Mouse (Mus musculus) T-cell, adult 2 months (primary cell): ENCODE results near the gene Smad3.

ENCODE experiments used
- DNase-seq: peaks from one replicate; pipeline ENCODE4 v3.0.0; 2022; ENCODE audit warnings: low spot score

The Smad3 gene

DNA sequence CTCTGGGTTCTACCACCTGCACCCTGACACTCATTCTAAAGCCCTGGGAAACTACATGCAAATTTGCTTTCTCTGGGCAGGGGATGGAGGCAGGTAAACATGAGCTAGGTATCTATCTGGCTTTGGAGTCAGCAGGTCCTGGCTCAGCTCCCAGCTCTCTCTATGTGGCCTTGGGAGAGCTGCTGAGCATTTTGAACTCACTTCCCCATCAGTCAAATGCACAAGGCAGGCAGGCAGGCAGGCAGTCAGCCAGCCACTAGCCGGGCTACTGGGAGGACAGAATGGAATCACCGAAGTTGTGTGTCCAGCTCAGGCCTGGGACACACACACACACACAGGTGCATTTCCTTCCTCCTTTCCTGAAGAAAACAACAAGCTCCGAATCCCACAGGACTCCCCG is 58.6 kb downstream of the Smad3 start:
- no peak for DNase-seq

DNA sequence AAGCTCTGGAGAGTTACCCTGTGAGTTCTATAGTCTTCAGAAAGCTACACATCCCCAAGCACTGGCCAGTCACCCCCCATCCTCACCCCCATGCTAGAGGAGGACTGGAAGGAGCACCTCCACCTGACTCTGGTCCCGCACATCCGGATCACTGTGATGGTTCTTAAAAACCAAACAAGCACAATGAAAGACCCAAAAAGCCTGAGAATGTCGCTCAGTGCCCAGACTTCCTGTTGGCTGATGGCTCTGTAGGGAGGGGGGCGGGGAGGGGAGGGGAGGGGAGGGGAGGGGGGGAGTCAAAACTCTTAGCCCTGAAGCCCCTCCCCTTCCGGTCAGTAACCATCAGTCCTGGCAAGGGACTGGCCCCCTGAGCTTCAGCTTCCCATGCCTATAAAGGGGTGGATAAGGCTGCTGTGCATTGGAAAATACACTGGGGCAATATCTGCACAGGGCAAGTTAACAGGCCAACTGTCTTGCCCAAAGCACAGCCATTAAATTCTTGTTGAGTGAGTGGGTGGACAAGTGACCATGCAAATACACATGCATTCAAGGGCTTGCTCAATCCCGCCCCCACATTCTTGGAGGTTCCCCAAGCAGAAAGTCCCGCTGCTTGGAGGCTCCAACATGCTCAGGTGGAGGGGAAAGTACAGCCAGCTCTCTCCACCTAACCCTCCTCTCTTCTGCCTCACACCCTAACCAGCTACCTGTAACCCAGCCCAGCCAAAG is 59.3 kb downstream of the Smad3 start:
- DNase-seq = no peak

DNA sequence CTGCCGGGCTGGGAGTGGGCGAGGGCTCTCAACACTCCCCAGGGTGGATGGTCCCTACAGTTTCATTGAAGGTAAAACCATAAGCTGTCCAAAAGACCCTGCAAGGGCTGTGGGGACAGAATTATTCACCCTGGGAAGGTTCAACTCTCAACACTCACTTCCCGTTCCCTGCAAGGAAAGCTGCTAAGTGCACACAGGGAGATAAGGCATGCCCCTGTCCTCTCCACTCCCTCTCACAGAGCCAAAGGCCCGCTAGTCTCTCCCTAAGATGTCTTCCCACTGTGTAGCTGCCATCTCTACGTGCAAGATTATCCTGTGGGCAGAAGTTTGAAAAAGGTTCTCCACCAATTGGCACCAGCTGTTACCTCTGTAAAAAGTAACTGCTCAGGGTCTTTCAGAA is 60.2 kb downstream of the Smad3 start:
- DNase-seq = no peak

GRCm38 (mm10) chr9:63696463-63697105 is 61.2 kb downstream of the Smad3 start:
- no peak for DNase-seq

- DNase-seq = no peak
These were observed 65.8 kb downstream of the Smad3 start for GRCm38 (mm10) chr9:63691960-63692359.

DNA sequence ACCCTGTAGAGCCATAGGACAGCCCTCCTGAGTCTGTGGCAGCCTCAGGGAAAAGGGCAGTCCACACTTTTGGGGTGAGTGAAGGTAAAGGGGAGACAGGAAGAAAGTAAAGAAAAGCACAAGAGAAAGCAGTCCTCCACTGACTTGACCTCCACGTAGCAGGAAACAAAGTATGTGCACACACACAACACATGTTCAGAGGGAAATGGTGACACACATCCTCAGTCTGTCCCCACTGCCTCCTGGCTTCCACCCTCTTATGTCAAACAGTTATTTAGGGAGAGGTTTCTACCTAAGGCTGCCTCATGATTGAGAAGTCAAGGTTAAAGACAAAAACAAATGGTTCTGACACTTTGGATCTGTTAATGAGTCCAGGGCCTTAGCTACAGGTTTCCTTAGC is 67.3 kb downstream of the Smad3 start:
- no peak for DNase-seq

GRCm38 (mm10) chr9:63687413-63688015 is 70.3 kb downstream of the Smad3 start:
- DNase-seq = no peak

- no peak for DNase-seq
These were observed 72.4 kb downstream of the Smad3 start for GRCm38 (mm10) chr9:63685352-63685751.

DNA sequence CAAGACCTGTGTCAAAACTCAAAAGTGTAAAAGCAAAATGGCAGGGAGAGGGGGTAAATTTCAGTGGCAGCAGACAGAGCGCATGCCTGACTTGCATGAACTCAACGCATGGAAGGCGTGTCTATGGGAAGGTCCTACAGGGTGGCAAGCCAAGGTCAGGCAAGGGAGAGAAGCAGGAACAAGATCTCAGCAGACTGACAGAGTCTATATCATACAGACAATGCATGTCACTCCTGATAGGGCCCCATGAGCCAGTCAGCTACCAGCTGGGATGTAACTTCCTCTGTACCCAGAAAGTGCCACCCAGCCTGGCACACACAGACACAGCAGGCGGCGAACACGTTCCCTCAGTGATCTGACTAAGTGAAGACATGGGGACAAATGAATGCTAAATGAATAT is 73.5 kb downstream of the Smad3 start:
- no peak for DNase-seq

DNA sequence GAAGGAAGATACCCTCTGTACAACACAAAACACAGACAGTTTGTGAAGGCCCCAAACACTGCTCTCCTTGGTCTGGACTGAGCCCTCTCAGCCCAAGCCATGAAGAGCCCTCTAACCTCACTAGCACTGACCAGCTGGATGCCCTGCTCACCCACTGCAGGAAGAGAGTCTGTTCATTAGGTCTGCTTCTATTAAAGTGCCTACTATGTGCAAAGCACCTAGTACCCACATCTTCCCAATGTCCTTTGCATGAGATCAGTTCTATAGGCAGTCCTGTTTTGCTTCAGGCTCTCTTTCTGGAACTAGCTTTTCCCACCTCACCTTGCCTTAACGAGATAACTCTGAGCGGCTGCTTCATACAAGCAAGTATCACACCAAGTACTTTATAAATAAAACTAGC is 74.9 kb downstream of the Smad3 start:
- DNase-seq = no peak

DNA sequence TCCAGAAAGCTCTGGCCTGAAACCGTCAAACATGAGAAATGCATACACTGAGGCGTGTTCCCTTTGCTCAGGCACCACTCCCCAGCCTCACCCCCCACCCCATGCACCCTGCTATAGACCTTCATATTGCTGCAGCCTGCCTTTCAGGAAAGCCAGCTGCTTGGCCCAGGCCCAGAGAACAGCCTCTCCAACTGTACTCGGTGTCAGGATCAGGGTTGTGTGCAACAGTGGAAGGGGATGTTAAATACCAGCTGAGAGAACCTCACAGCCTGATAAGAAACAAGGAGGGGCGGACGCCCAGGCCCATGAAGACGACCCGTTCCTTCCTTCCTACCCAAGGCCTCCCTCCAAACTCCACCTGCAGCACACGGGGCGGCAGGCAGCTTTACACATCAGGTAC is 75.5 kb downstream of the Smad3 start:
- DNase-seq = no peak

DNA sequence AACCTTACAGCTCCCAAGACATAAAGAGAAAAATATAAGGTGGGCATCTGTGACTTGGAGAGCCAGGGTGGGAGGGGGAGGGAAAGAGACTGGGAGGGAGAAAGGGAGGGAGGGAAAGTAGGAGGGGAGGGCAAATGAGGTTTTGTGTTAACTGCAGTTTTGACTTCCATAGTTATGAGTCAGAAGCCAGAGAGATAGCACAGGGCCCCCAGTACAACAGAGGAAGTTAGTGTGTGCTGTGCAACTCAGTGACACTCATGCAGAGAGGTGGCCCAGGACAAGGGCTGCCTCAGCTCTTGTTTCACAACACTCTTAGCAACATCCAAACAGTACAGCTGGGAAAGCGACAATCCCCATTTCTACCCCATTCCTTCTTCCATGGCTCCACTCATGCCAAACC is 79.7 kb downstream of the Smad3 start:
- no peak for DNase-seq

- DNase-seq = no peak
These were observed 80.2 kb downstream of the Smad3 start for GRCm38 (mm10) chr9:63677621-63678020.

GRCm38 (mm10) chr9:63674613-63675012 is 83.2 kb downstream of the Smad3 start:
- no peak for DNase-seq

GRCm38 (mm10) chr9:63673494-63673805 is 84.3 kb downstream of the Smad3 start:
- DNase-seq = no peak

DNA sequence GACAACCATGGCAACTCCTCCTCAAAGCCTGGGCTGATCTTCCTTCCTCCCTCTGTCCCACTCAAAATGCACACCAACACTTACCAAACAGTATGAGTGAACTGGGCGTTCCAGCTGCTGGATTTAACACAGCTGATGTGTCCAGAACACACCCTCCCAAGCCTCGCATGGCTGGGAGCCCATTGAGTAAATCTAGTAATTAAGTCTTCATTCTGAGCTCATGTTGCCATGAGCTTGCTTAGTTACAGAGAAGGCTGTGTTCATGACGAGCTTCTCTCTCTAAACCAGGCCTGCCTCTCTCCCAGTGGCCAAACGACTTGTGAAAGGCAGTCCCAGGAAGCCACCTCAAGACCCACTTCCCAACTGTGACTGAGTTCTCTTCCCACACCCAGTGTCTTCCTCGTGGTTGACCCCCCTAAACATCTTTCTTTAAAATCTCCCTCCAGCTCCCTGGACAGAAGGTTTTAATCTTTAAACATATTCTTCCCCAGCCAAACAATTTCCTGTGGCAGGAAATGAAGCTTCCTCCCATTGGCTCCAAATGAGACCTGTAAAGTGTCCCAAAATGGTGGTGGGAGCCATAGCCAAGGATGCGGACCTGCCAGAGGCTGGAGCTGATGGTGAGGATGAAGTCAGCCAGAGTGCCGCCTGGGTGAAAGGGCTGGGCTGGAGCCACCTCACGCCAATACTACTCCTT is 84.8 kb downstream of the Smad3 start:
- no peak for DNase-seq

DNA sequence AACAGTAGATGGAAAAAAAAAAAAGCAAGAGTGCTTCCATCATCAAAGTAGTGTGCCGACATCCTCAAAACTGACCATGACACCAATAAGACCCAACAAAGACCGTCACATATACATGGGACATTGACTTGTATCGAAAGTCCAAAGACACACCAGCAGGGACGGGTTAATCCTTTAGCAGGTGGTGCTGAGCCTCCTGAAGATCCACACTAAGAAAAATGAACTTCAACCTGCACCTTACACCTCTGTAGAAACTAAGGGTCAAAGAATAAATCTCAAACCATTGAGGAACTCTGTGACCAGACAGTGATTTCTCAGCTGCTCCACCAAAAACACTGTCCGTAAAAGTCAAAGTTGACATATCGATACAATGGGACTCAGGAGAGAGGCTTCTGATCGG is 88.0 kb downstream of the Smad3 start:
- no peak for DNase-seq

GRCm38 (mm10) chr9:63668621-63669020 is 89.2 kb downstream of the Smad3 start:
- DNase-seq = no peak

GRCm38 (mm10) chr9:63667373-63667724 is 90.4 kb downstream of the Smad3 start:
- DNase-seq = no peak

GRCm38 (mm10) chr9:63666612-63667372 is 91.0 kb downstream of the Smad3 start:
- DNase-seq = no peak

DNA sequence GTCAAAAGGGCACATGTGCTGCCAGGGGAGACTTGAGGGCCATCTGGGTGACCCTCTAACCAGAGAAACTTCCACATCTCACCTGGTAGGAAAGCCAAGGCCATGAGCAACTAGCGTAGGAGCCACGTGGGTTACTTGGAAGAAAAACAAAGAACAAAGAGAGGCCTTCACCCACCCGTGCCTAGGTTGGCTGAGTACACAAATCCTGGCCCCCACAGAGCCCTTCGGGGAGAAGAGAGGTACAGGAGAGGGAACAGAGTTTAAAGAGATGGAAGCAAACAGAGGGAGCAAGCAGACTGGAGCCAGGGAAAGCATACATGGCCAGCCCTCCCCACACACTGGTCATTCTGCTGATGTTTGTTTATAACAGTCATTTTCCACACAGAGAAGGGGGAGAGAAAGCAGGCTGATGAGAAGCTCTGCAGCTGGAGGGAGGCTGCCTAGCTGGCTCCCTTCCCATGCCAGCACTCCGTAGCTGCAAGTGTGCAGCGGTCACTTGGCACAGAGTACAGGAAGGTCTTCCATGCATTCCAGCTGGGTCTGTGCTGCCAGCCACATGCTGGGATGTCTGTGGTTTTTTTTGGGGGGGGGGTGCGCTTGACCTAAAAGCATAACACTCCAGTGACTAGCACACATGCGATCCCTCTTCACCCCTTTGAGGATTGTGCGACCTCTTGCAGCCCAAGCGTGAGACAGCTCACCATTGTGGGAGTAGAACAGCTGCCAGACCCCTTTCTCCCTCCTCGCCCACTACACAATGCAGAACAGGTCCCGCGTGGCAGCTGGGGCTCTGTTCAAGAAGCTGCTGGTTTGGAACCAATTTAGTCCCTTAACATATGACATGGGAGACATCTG is 92.8 kb downstream of the Smad3 start:
- DNase-seq = no peak
